Mouse (Mus musculus): ENCODE data around the gene 1700025G04Rik. TPM values are rescaled to one million over a fixed set of nuclear protein-coding genes. Genes with fewer than 3 reads are reported as not detected.

1700025G04Rik gene
- polyA plus RNA-seq, 1 experiment from 2014 or later = 28.0 TPM

DNA sequence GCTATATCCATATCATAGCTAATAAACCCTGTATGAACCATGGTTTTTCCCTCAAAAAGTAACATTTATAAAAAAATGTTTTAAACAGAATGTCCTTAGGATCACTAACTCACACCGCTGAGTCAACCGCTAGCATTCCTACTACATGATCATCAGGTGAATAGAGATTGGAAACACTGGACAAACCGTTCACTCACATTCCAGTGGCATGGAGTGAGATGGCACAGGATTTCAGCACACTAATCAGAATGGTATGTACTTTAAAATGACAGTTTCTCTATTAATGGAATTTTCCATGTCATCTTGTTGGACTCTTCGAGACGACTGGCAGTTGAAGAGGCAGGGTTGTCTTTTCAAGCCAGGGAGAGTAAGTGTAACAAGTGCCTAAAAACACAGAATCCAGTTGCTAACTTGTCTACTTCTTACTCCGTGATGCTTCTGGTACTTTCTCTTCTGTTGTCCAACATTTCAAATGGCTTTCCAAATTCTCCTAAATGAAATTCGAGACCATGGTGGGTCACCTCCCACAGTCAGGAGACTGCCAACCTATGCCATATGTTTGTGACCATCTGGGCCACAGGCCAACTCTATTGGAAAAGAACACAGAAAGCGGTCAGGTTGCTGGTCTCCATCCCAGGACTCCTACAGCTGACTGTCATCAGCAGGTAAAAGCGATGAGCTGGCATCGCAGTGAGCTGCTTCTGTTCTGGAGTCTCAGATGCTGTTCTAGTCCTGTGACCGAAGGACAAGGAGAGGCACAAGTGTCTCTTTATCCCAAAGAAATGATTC lies 26.4 kb downstream of the 1700025G04Rik start:
- no peaks in the 10 kb centered on the region for H3K9me3 ChIP-seq (replicated peaks; ENCODE audit: control insufficient read depth, low read length)
- no peak for ATAC-seq (replicated peaks; ENCODE audit: extremely low read depth, insufficient read depth, low FRiP score)
- no peak overlapping the region for H3K27ac ChIP-seq (ENCODE audit: low read length)
- peaks cover 9% of the 10 kb centered on the region for H3K4me1 ChIP-seq (ENCODE audit: control insufficient read depth, insufficient read depth, low read length)
- H3K36me3 ChIP-seq (ENCODE audit: control insufficient read depth, insufficient read depth) = no peaks in the 10 kb centered on the region
- no peaks in the 10 kb centered on the region for H3K27me3 ChIP-seq (ENCODE audit: control insufficient read depth, insufficient read depth, low read length)
- H3K4me3 ChIP-seq (ENCODE audit: low read length) = no peak overlapping the region
- H3K9ac ChIP-seq (ENCODE audit: low read length) = no peak overlapping the region
- no peak overlapping the region for H3K4me2 ChIP-seq (ENCODE audit: low read depth, low read length)
- 74% methylated on average over 11 of the region's 11 CpGs for WGBS

DNA sequence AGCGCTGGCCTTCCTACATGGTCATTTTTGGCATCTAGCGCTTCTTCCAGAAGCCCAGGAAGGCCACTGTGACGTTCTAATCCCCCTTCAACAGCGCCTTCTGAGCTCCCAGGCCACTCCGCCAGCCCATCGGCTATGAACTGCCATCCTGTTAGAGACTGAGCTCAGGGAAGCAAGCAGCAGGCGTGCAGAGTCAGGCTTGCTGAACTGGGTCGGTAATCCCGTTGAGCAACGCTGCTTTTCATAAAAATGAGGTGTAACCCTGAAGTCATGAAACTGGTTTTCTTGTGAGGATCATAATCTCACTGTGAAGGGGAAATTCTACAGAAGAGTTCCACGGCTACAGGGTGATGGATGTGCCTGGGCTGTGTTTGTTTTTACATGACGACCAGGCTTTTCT lies 28.2 kb downstream of the 1700025G04Rik start:
- H3K27ac ChIP-seq (ENCODE audit: low read length) = no peak overlapping the region
- no peaks in the 10 kb centered on the region for H3K36me3 ChIP-seq (ENCODE audit: control insufficient read depth, insufficient read depth)
- H3K4me3 ChIP-seq (ENCODE audit: low read length) = no peak overlapping the region
- 84% methylated on average over 12 of the region's 12 CpGs for WGBS
- H3K27me3 ChIP-seq (ENCODE audit: control insufficient read depth, insufficient read depth, low read length) = no peaks in the 10 kb centered on the region
- H3K4me1 ChIP-seq (ENCODE audit: control insufficient read depth, insufficient read depth, low read length) = peaks cover 9% of the 10 kb centered on the region
- ATAC-seq (replicated peaks; ENCODE audit: extremely low read depth, insufficient read depth, low FRiP score) = no peak
- H3K9ac ChIP-seq (ENCODE audit: low read length) = no peak overlapping the region
- H3K4me2 ChIP-seq (ENCODE audit: low read depth, low read length) = no peak overlapping the region
- no peaks in the 10 kb centered on the region for H3K9me3 ChIP-seq (replicated peaks; ENCODE audit: control insufficient read depth, low read length)

DNA sequence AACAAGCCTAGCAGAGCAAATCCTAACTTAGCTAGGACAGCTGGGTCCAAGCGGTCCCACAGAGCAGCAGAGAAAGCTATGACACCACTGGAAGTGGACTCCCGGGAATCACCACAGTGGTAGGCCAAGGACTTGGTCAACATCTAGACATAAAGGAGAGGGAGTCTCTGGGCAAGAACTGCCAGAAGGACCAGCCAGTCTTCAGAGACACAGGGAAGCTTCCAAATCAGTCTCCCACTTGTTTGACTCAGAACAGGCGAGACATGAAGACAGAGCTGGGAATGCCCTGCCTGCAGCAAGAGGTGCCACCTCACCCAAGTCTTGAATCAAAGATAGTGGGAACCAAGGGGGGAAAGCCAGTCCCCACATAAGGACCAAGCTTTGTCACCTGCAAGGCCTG lies 29.7 kb downstream of the 1700025G04Rik start:
- no peak overlapping the region for H3K4me2 ChIP-seq (ENCODE audit: low read depth, low read length)
- H3K9me3 ChIP-seq (replicated peaks; ENCODE audit: control insufficient read depth, low read length) = no peaks in the 10 kb centered on the region
- no peak overlapping the region for H3K4me3 ChIP-seq (ENCODE audit: low read length)
- peaks cover 9% of the 10 kb centered on the region for H3K4me1 ChIP-seq (ENCODE audit: control insufficient read depth, insufficient read depth, low read length)
- no peak overlapping the region for H3K9ac ChIP-seq (ENCODE audit: low read length)
- no peak overlapping the region for H3K27ac ChIP-seq (ENCODE audit: low read length)
- ATAC-seq (replicated peaks; ENCODE audit: extremely low read depth, insufficient read depth, low FRiP score) = no peak
- no peaks in the 10 kb centered on the region for H3K36me3 ChIP-seq (ENCODE audit: control insufficient read depth, insufficient read depth)
- H3K27me3 ChIP-seq (ENCODE audit: control insufficient read depth, insufficient read depth, low read length) = no peaks in the 10 kb centered on the region
- 85% methylated on average over 3 of the region's 3 CpGs for WGBS

DNA sequence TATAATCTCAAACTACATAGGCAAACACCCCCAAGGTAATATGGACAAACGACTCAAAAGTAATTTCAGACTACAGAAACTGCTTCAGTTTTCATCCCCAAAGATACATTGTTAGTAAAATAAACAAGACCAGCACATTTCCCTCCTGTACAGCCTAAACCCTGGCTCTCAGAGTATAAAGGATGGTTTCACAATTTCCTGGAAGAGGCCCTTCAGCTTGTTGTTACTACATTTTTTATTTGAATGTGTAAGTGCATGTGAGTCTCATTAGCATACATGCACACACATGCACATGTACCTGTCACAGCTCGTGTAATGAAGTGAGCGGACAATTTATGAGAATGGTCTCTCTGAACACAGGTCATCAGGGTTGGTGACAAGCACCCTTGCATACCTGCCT lies 31.1 kb downstream of the 1700025G04Rik start:
- no peaks in the 10 kb centered on the region for H3K27me3 ChIP-seq (ENCODE audit: control insufficient read depth, insufficient read depth, low read length)
- no peaks in the 10 kb centered on the region for H3K36me3 ChIP-seq (ENCODE audit: control insufficient read depth, insufficient read depth)
- H3K4me2 ChIP-seq (ENCODE audit: low read depth, low read length) = no peak overlapping the region
- no peak overlapping the region for H3K27ac ChIP-seq (ENCODE audit: low read length)
- no peaks in the 10 kb centered on the region for H3K9me3 ChIP-seq (replicated peaks; ENCODE audit: control insufficient read depth, low read length)
- ATAC-seq (replicated peaks; ENCODE audit: extremely low read depth, insufficient read depth, low FRiP score) = no peak
- no peak overlapping the region for H3K9ac ChIP-seq (ENCODE audit: low read length)
- peaks cover 12% of the 10 kb centered on the region for H3K4me1 ChIP-seq (ENCODE audit: control insufficient read depth, insufficient read depth, low read length)
- no peak overlapping the region for H3K4me3 ChIP-seq (ENCODE audit: low read length)
- 82% methylated on average over 3 of the region's 3 CpGs for WGBS

DNA sequence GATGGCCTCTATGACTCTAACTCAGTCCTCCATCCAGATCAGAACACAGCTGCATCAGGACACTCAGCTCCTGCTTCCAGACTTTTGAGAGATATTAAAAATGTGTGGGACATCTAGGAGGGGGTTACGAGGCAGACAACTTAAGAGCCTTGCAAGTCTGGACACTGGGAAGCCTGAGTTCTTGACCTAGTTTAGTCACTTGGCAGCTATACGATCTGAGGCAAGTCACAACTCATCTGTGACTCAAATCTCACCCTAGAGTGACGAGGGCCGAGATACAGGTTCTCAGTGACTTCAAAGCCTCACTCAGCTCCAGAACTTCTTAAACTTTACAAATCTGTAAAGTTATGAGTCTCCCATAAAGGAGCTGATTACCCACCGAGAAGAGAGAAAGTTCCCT lies 36.8 kb downstream of the 1700025G04Rik start:
- 57% methylated on average over 5 of the region's 5 CpGs for WGBS
- H3K27ac ChIP-seq (ENCODE audit: low read length) = no peak overlapping the region
- no peak for ATAC-seq (replicated peaks; ENCODE audit: extremely low read depth, insufficient read depth, low FRiP score)
- H3K9me3 ChIP-seq (replicated peaks; ENCODE audit: control insufficient read depth, low read length) = no peaks in the 10 kb centered on the region
- H3K4me2 ChIP-seq (ENCODE audit: low read depth, low read length) = no peak overlapping the region
- no peaks in the 10 kb centered on the region for H3K27me3 ChIP-seq (ENCODE audit: control insufficient read depth, insufficient read depth, low read length)
- no peak overlapping the region for H3K9ac ChIP-seq (ENCODE audit: low read length)
- H3K36me3 ChIP-seq (ENCODE audit: control insufficient read depth, insufficient read depth) = no peaks in the 10 kb centered on the region
- peaks cover 29% of the 10 kb centered on the region for H3K4me1 ChIP-seq (ENCODE audit: control insufficient read depth, insufficient read depth, low read length)
- H3K4me3 ChIP-seq (ENCODE audit: low read length) = no peak overlapping the region

DNA sequence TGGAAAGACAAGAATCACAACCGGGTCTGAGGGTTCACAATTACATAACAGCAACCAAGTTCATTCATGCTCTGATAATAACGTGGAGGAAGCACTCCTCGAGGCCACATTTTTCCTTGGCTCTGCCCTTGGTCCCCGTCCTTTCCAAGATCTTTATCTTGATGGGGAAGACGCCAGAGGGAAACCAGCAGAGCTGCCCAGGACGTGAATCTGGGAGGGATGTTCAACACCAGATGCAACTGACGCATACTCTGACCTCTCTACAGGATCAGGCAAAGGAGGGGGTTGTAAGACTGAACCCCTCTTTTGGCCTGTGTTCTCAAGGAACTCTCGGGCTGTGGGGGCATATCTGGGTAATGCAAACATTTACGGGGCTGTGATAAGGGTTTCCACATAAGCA lies 38.1 kb downstream of the 1700025G04Rik start:
- Histone ChIP-seq H3K27ac (ENCODE audit: low read length) (no peak overlapping the region), H3K9me3 (replicated peaks; ENCODE audit: control insufficient read depth, low read length) (no peaks in the 10 kb centered on the region), H3K27me3 (ENCODE audit: control insufficient read depth, insufficient read depth, low read length) (no peaks in the 10 kb centered on the region), H3K4me2 (ENCODE audit: low read depth, low read length) (no peak overlapping the region), H3K36me3 (ENCODE audit: control insufficient read depth, insufficient read depth) (no peaks in the 10 kb centered on the region), H3K9ac (ENCODE audit: low read length) (no peak overlapping the region), H3K4me3 (ENCODE audit: low read length) (no peak overlapping the region), H3K4me1 (ENCODE audit: control insufficient read depth, insufficient read depth, low read length) (peaks cover 29% of the 10 kb centered on the region)
- WGBS = 42% methylated on average over 9 of the region's 9 CpGs
- no peak for ATAC-seq (replicated peaks; ENCODE audit: extremely low read depth, insufficient read depth, low FRiP score)

DNA sequence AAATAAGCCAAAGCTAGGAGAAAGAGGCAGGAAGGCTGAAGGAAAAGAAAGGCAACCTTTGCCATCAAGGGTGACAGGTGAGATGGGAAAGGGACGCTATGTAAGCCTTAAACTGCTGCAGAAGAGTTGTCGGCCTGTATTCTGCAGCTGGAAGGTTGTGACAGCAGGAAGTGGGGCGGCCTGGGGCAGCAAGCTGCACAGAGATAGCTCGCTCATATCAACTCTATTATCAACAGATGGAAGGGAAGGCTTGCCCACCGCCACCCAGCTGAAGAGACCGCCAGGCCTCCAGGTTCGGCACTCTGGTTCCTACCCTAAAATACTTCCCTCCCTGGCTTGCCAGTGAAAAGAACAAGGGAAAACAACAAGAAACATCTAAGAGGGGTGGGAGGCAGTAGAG lies 39.9 kb downstream of the 1700025G04Rik start:
- no peak overlapping the region for H3K9ac ChIP-seq (ENCODE audit: low read length)
- no peak overlapping the region for H3K4me3 ChIP-seq (ENCODE audit: low read length)
- H3K4me2 ChIP-seq (ENCODE audit: low read depth, low read length) = no peak overlapping the region
- no peaks in the 10 kb centered on the region for H3K9me3 ChIP-seq (replicated peaks; ENCODE audit: control insufficient read depth, low read length)
- H3K4me1 ChIP-seq (ENCODE audit: control insufficient read depth, insufficient read depth, low read length) = peaks cover 28% of the 10 kb centered on the region
- no peaks in the 10 kb centered on the region for H3K36me3 ChIP-seq (ENCODE audit: control insufficient read depth, insufficient read depth)
- WGBS = 65% methylated on average over 7 of the region's 7 CpGs
- H3K27me3 ChIP-seq (ENCODE audit: control insufficient read depth, insufficient read depth, low read length) = no peaks in the 10 kb centered on the region
- H3K27ac ChIP-seq (ENCODE audit: low read length) = no peak overlapping the region
- no peak for ATAC-seq (replicated peaks; ENCODE audit: extremely low read depth, insufficient read depth, low FRiP score)

DNA sequence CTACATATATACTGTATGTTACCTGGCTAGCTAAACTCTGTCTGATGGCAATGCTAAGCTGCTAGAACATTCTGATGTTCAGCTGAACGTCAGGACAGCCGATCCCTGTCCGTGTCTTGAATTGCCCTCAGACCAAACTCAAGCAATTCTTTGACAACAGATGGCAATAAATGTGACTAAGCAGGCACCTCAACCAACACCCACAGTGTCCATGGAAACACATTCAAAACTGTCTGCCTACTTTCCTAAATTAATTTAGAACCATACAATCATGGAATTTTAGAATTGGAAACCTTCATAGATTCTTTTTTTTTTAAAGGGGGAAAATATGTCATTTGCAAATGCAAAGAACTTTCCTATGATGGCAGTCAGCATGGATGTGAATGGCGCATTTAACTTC lies 41.6 kb downstream of the 1700025G04Rik start:
- Histone ChIP-seq H3K4me2 (ENCODE audit: low read depth, low read length) (no peak overlapping the region), H3K36me3 (ENCODE audit: control insufficient read depth, insufficient read depth) (no peaks in the 10 kb centered on the region), H3K27me3 (ENCODE audit: control insufficient read depth, insufficient read depth, low read length) (no peaks in the 10 kb centered on the region), H3K4me3 (ENCODE audit: low read length) (no peak overlapping the region), H3K9me3 (replicated peaks; ENCODE audit: control insufficient read depth, low read length) (no peaks in the 10 kb centered on the region), H3K27ac (ENCODE audit: low read length) (no peak overlapping the region), H3K4me1 (ENCODE audit: control insufficient read depth, insufficient read depth, low read length) (peaks cover 22% of the 10 kb centered on the region), H3K9ac (ENCODE audit: low read length) (no peak overlapping the region)
- WGBS = 86% methylated on average over 4 of the region's 4 CpGs
- no peak for ATAC-seq (replicated peaks; ENCODE audit: extremely low read depth, insufficient read depth, low FRiP score)

DNA sequence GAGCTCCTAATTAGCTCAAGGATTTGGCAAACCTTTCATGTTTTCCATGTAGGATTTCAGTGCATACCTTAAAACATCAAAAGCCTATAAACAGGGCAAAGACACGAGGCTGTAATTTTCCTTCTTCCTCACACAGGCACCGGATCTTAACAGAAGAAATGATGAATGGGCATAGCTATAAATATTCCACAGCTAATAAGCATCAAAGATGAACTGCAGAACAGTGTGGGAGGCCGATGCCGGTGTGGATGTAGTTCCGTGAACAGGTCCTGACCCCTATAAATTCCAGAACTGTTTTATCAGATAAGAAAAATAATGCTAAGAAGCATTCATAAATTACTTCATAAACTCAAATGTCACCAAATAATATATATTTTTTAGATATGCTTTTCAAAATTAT lies 42.5 kb downstream of the 1700025G04Rik start:
- ATAC-seq (replicated peaks; ENCODE audit: extremely low read depth, insufficient read depth, low FRiP score) = no peak
- WGBS = 64% methylated on average over 5 of the region's 5 CpGs

More for the DNA sequence above, 42.5 kb downstream of the 1700025G04Rik start:
- Histone ChIP-seq H3K27ac (ENCODE audit: low read length) (no peak overlapping the region), H3K4me3 (ENCODE audit: low read length) (no peak overlapping the region), H3K9ac (ENCODE audit: low read length) (no peak overlapping the region), H3K4me2 (ENCODE audit: low read depth, low read length) (no peak overlapping the region), H3K27me3 (ENCODE audit: control insufficient read depth, insufficient read depth, low read length) (no peaks in the 10 kb centered on the region), H3K4me1 (ENCODE audit: control insufficient read depth, insufficient read depth, low read length) (peaks cover 22% of the 10 kb centered on the region), H3K36me3 (ENCODE audit: control insufficient read depth, insufficient read depth) (no peaks in the 10 kb centered on the region), H3K9me3 (replicated peaks; ENCODE audit: control insufficient read depth, low read length) (no peaks in the 10 kb centered on the region)
